Comparison of ENCODE assay signal across 22 mouse cellular contexts in genomic region chr1:27578776-27579175, GRCm38 (mm10).
DNase-seq lines count a peak whose midpoint lies in the region; ATAC-seq lines count a peak whose summit lies in the region.
"Had no signal": no experiment of that assay in that cellular context is flagged by ENCODE, and none has a peak within 500 bp of the region (broad histone marks: within the 10 kb centered on the region; RNA-seq: fewer than 3 reads in every experiment).

No protein-coding gene starts in this region.

- no peaks in the 10 kb centered on the region for H3K27me3 ChIP-seq in forebrain, embryonic 14.5 days (replicated peaks; ENCODE audit: control insufficient read depth, insufficient read depth, low read length)
- H3K27me3 ChIP-seq in forebrain, embryonic 15.5 days: no peaks in the 10 kb centered on the region
- H3K27me3 ChIP-seq in midbrain, embryonic 14.5 days (ENCODE audit: control insufficient read depth, insufficient read depth, low read length): no peaks in the 10 kb centered on the region
- H3K27me3 ChIP-seq in midbrain, embryonic 10.5 days (ENCODE audit: low read depth, poor library complexity, severe bottlenecking): no peaks in the 10 kb centered on the region
- H3K27me3 ChIP-seq: embryonic facial prominence, embryonic 13.5 days; heart, embryonic 13.5 days; neural tube, embryonic 12.5 days had no signal

- peak; percentile 22 for DNase-seq in forebrain, embryonic 14.5 days (ENCODE audit: low spot score)
- peak; percentile 9 for DNase-seq in midbrain, embryonic 14.5 days
- DNase-seq in midbrain, embryonic 10.5 days (ENCODE audit: low spot score): no peak
- peak; percentile 32 for DNase-seq in cerebellum, adult 9-11 months
- DNase-seq in spleen, postnatal 36 days (ENCODE audit: low spot score in 2 of 2): no peak
- DNase-seq: adrenal gland, postnatal 25 days; gastrocnemius, adult 2 months; heart, adult 18-20 months; kidney, adult 8-10 months; kidney, postnatal 14 days; layer of hippocampus, postnatal 36 days; lung, adult 18-20 months; lung, postnatal 14 days; right cerebral cortex, adult 18-20 months; thymus, postnatal 14 days had no signal

- H3K4me2 ChIP-seq in forebrain, embryonic 14.5 days (ENCODE audit: low read length): no peak overlapping the region
- H3K4me2 ChIP-seq in forebrain, embryonic 15.5 days (replicated peaks): no peak overlapping the region
- no peak overlapping the region for H3K4me2 ChIP-seq in midbrain, embryonic 14.5 days (ENCODE audit: low read length)
- H3K4me2 ChIP-seq: embryonic facial prominence, embryonic 13.5 days; heart, embryonic 13.5 days; neural tube, embryonic 12.5 days had no signal

- no peaks in the 10 kb centered on the region for H3K4me1 ChIP-seq in forebrain, embryonic 14.5 days (ENCODE audit: control insufficient read depth, insufficient read depth, low read length)
- no peaks in the 10 kb centered on the region for H3K4me1 ChIP-seq in forebrain, embryonic 15.5 days
- H3K4me1 ChIP-seq in midbrain, embryonic 14.5 days (ENCODE audit: control insufficient read depth, insufficient read depth, low read length): no peaks in the 10 kb centered on the region
- H3K4me1 ChIP-seq in midbrain, embryonic 10.5 days: no peaks in the 10 kb centered on the region
- H3K4me1 ChIP-seq: embryonic facial prominence, embryonic 13.5 days; heart, embryonic 13.5 days; neural tube, embryonic 12.5 days had no signal

- H3K4me3 ChIP-seq in forebrain, embryonic 14.5 days (ENCODE audit: low read depth, low read length): no peak overlapping the region
- no peak overlapping the region for H3K4me3 ChIP-seq in forebrain, embryonic 15.5 days
- H3K4me3 ChIP-seq in midbrain, embryonic 14.5 days (replicated peaks; ENCODE audit: low read depth, low read length): no peak overlapping the region
- no peak overlapping the region for H3K4me3 ChIP-seq in midbrain, embryonic 10.5 days
- H3K4me3 ChIP-seq: embryonic facial prominence, embryonic 13.5 days; gastrocnemius, adult 2 months; heart, embryonic 13.5 days; layer of hippocampus, adult 2 months; neural tube, embryonic 12.5 days had no signal

- no peak overlapping the region for H3K27ac ChIP-seq in forebrain, embryonic 14.5 days (ENCODE audit: low read depth, low read length)
- H3K27ac ChIP-seq in forebrain, embryonic 15.5 days (replicated peaks): no peak overlapping the region
- no peak overlapping the region for H3K27ac ChIP-seq in midbrain, embryonic 14.5 days (replicated peaks; ENCODE audit: low read depth, low read length)
- no peak overlapping the region for H3K27ac ChIP-seq in midbrain, embryonic 10.5 days (replicated peaks)
- H3K27ac ChIP-seq: embryonic facial prominence, embryonic 13.5 days; gastrocnemius, adult 2 months; heart, embryonic 13.5 days; layer of hippocampus, adult 2 months; neural tube, embryonic 12.5 days had no signal

- H3K9me3 ChIP-seq in forebrain, embryonic 14.5 days (replicated peaks; ENCODE audit: control insufficient read depth, low read length): no peaks in the 10 kb centered on the region
- H3K9me3 ChIP-seq in forebrain, embryonic 15.5 days: no peaks in the 10 kb centered on the region
- H3K9me3 ChIP-seq in midbrain, embryonic 14.5 days (ENCODE audit: control insufficient read depth, low read length): no peaks in the 10 kb centered on the region
- no peaks in the 10 kb centered on the region for H3K9me3 ChIP-seq in midbrain, embryonic 10.5 days (replicated peaks)
- H3K9me3 ChIP-seq: embryonic facial prominence, embryonic 13.5 days; G1E; heart, embryonic 13.5 days; neural tube, embryonic 12.5 days had no signal

- no peak overlapping the region for H3K9ac ChIP-seq in forebrain, embryonic 14.5 days (ENCODE audit: low read length)
- H3K9ac ChIP-seq in forebrain, embryonic 15.5 days (replicated peaks): no peak overlapping the region
- H3K9ac ChIP-seq in midbrain, embryonic 14.5 days (replicated peaks; ENCODE audit: low read length): no peak overlapping the region
- H3K9ac ChIP-seq: embryonic facial prominence, embryonic 13.5 days; heart, embryonic 13.5 days; neural tube, embryonic 12.5 days had no signal

- no peaks in the 10 kb centered on the region for H3K36me3 ChIP-seq in forebrain, embryonic 14.5 days (ENCODE audit: control insufficient read depth, insufficient read depth, low read length)
- H3K36me3 ChIP-seq in forebrain, embryonic 15.5 days: no peaks in the 10 kb centered on the region
- H3K36me3 ChIP-seq in midbrain, embryonic 14.5 days (ENCODE audit: control insufficient read depth, insufficient read depth, low read length): no peaks in the 10 kb centered on the region
- H3K36me3 ChIP-seq in midbrain, embryonic 10.5 days: no peaks in the 10 kb centered on the region
- H3K36me3 ChIP-seq: embryonic facial prominence, embryonic 13.5 days; G1E; heart, embryonic 13.5 days; neural tube, embryonic 12.5 days had no signal

- ATAC-seq in forebrain, embryonic 14.5 days: no peak
- no peak; the same call in 1 of the 2 replicates for ATAC-seq in forebrain, embryonic 15.5 days (replicated peaks)
- no peak for ATAC-seq in midbrain, embryonic 14.5 days (ENCODE audit: low FRiP score, low TSS enrichment)
- no peak for ATAC-seq in frontal cortex, adult (ENCODE audit: low TSS enrichment)

Comparison
In these comparisons a context has a peak if more than half of its experiments do, and no peak if none do; other contexts are left out.
1. DNase-seq: peak in forebrain, embryonic 14.5 days (single experiment), midbrain, embryonic 14.5 days (single experiment) and cerebellum, adult 9-11 months (single experiment); none in midbrain, embryonic 10.5 days (single experiment) and spleen, postnatal 36 days (0 of 2).